Mouse (Mus musculus): Measurements from ENCODE around the gene Kcnt1. TPM values are rescaled to one million over a fixed set of nuclear protein-coding genes. Genes with fewer than 3 reads are reported as not detected.
"Not testable (repeated sequence)": the region's sequence is repeated elsewhere in the genome, so short reads cannot be mapped to it uniquely, and the experiment has no call there.

The Kcnt1 gene
- total RNA-seq (2021) = 10 to 100 TPM; 44.5 to 48.4 TPM
- long read RNA-seq, experiment 1, partial matches to known transcripts = 2 of 21 reads
- long read RNA-seq, experiment 1, other reads (novel, unspliced or antisense) = 18 of 21 reads
- long read RNA-seq, experiment 2, partial matches to known transcripts = 7 of 25 reads
- long read RNA-seq, experiment 2, other reads (novel, unspliced or antisense) = 18 of 25 reads

GRCm38 (mm10) chr2:25863337-25864131, at the start of gene Kcnt1:
Gene Kcnt1 (plus strand): TSS chr2:25863734.
- DNase-seq (ENCODE audit: low spot score in 2 of 2) = no peak
- peak within 1 kb of the TSS; percentile 53 for H3K4me3 ChIP-seq
- TF ChIP-seq CTCF (conservative IDR thresholded peaks at IDR 0.05) = no peak
- H3K27ac ChIP-seq = peak within 1 kb of the TSS; percentile 23; the same call in 1 of the 2 replicates

GRCm38 (mm10) chr2:25815748-25816147, 47.8 kb upstream of the Kcnt1 start, which contains the start of gene Glt6d1:
Gene Glt6d1 (minus strand): TSS chr2:25815848.
- not testable (repeated sequence) for DNase-seq (ENCODE audit: low spot score in 2 of 2); H3K27ac ChIP-seq; H3K4me3 ChIP-seq

- peak in 1 of 2 experiments; percentile 20 for DNase-seq (ENCODE audit: low spot score in 2 of 2)
- no peak for TF ChIP-seq CTCF (conservative IDR thresholded peaks at IDR 0.05)
- H3K4me3 ChIP-seq = no peak within 1 kb of the TSS
Measured at GRCm38 (mm10) chr2:25822806-25823205, 40.7 kb upstream of the Kcnt1 start, which contains the start of gene Lcn9. Gene Lcn9 (plus strand): TSS chr2:25823153.

GRCm38 (mm10) chr2:25824751-25825150, 38.8 kb upstream of the Kcnt1 start:
- TF ChIP-seq CTCF (conservative IDR thresholded peaks at IDR 0.05) = no peak
- H3K4me3 ChIP-seq = no peak overlapping the region
- no peak for DNase-seq (ENCODE audit: low spot score in 2 of 2)
- no peak overlapping the region for H3K27ac ChIP-seq

More at GRCm38 (mm10) chr2:25822806-25823205, 40.7 kb upstream of the Kcnt1 start, which contains the start of gene Lcn9:
- H3K27ac ChIP-seq = peak within 1 kb of the TSS; percentile 41; the same call in 1 of the 2 replicates

- Histone ChIP-seq H3K4me3 (no peak overlapping the region), H3K27ac (no peak overlapping the region)
- DNase-seq (ENCODE audit: low spot score in 2 of 2) = peak in 1 of 2 experiments; percentile 4
- peak; percentile 42 for TF ChIP-seq CTCF (conservative IDR thresholded peaks at IDR 0.05)
Measured at GRCm38 (mm10) chr2:25828344-25828947, 35.1 kb upstream of the Kcnt1 start.

- Histone ChIP-seq H3K27ac (no peak overlapping the region), H3K4me3 (no peak overlapping the region)
- no peak for TF ChIP-seq CTCF (conservative IDR thresholded peaks at IDR 0.05)
- no peak for DNase-seq (ENCODE audit: low spot score in 2 of 2)
Measured at GRCm38 (mm10) chr2:25830786-25831185, 32.7 kb upstream of the Kcnt1 start.

- peak; percentile 66 to 82 for DNase-seq (ENCODE audit: low spot score in 2 of 2)
- no peak overlapping the region for H3K27ac ChIP-seq
- peak; percentile 96 for TF ChIP-seq CTCF (conservative IDR thresholded peaks at IDR 0.05)
- no peak overlapping the region for H3K4me3 ChIP-seq
Measured at GRCm38 (mm10) chr2:25836291-25836690, 27.2 kb upstream of the Kcnt1 start.

GRCm38 (mm10) chr2:25842161-25842560, 21.4 kb upstream of the Kcnt1 start:
- peak overlapping the region; percentile 50; the same call in 1 of the 2 replicates for H3K27ac ChIP-seq
- DNase-seq (ENCODE audit: low spot score in 2 of 2) = peak in 1 of 2 experiments; percentile 32
- H3K4me3 ChIP-seq = no peak overlapping the region
- no peak for TF ChIP-seq CTCF (conservative IDR thresholded peaks at IDR 0.05)

GRCm38 (mm10) chr2:25842758-25843157, 20.8 kb upstream of the Kcnt1 start:
- Histone ChIP-seq H3K4me3 (no peak overlapping the region), H3K27ac (peak overlapping the region; percentile 50)
- DNase-seq (ENCODE audit: low spot score in 2 of 2) = peak; percentile 35 to 51
- TF ChIP-seq CTCF (conservative IDR thresholded peaks at IDR 0.05) = no peak

- no peak overlapping the region; the same call in 1 of the 2 replicates for H3K27ac ChIP-seq
- TF ChIP-seq CTCF (conservative IDR thresholded peaks at IDR 0.05) = no peak
- DNase-seq (ENCODE audit: low spot score in 2 of 2) = peak; percentile 26 to 49
- H3K4me3 ChIP-seq = no peak overlapping the region
Measured at GRCm38 (mm10) chr2:25844097-25844496, 19.4 kb upstream of the Kcnt1 start.

- no peak for DNase-seq (ENCODE audit: low spot score in 2 of 2)
- Histone ChIP-seq H3K27ac (no peak overlapping the region), H3K4me3 (no peak overlapping the region)
- no peak for TF ChIP-seq CTCF (conservative IDR thresholded peaks at IDR 0.05)
Measured at GRCm38 (mm10) chr2:25846516-25846915, 17.0 kb upstream of the Kcnt1 start.

- DNase-seq (ENCODE audit: low spot score in 2 of 2) = no peak
- TF ChIP-seq CTCF (conservative IDR thresholded peaks at IDR 0.05) = no peak
- no peak within 1 kb of the TSS for H3K4me3 ChIP-seq
- no peak within 1 kb of the TSS for H3K27ac ChIP-seq
Measured at GRCm38 (mm10) chr2:25847226-25847625, 16.3 kb upstream of the Kcnt1 start, which contains the start of gene Sohlh1. Gene Sohlh1 (minus strand): TSS chr2:25847248.

GRCm38 (mm10) chr2:25850330-25850729, 13.2 kb upstream of the Kcnt1 start:
- peak in 1 of 2 experiments; percentile 60 for DNase-seq (ENCODE audit: low spot score in 2 of 2)
- peak; percentile 91 for TF ChIP-seq CTCF (conservative IDR thresholded peaks at IDR 0.05)
- no peak overlapping the region for H3K4me3 ChIP-seq
- no peak overlapping the region for H3K27ac ChIP-seq

Measured in layer of hippocampus, adult 2 months (tissue).